Mouse (Mus musculus): ENCODE results near the gene Rpusd4.

Rpusd4 gene

DNA sequence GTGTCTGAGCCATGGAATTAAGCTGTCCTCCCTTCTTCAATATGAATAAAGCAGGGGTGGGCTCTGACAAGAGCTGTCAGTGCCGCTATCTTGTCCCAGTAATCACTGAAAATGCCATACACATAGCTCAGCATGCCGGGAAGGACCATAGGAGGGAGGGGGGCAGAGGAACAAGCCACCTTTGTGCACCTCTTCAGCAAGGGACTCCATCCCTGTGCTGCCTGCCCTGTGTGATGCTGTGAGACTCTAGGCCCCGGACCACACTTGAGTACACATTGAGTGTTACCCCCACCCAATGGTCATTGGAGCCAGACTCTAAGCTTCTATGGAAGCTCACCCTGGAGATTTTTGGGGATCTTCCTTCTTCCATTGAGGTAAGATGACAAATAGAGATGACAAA is 18.7 kb downstream of the Rpusd4 start:
- no peak for DNase-seq (ENCODE audit: low spot score in 2 of 2)

- no peak for DNase-seq (ENCODE audit: low spot score in 2 of 2)
Measured at GRCm38 (mm10) chr9:35289992-35290391, 22.3 kb downstream of the Rpusd4 start.

DNA sequence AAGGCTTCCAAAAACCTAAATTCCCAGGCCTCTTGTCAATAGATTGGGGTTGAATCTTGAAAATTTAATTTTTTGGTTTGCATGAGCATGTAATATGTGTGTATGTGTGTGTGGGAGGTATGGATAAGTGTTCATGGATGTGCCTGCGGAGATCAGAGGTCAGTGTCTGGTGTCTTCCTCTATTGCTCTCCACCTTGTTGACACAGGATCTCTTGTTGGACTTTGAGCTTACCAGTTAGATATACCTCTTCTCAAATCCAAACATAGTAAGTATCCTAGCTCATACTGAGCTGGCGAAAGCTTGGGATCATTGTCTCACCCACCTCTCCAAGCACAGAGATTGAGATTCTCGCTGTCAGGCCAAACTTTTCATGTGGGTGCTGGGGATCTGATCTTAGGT is 22.8 kb downstream of the Rpusd4 start:
- DNase-seq (ENCODE audit: low spot score in 2 of 2) = no peak

DNA sequence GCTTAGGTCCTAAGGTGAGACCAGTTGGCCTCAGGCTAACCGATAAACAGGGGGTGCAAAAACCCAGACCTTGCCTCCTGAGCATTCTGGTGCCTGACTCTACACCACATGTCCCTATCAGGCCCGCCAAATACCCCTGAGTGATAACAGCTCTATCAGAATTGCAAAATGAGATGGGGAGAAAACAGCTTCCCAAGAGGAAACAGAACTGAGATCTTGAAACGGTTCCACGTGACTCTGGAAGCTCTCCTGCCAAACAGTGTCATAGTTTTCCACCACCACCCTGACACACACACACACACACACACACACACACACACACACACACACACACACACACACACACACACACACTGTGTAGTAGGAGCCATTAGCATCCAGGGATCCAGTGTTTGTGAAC is 23.3 kb downstream of the Rpusd4 start:
- DNase-seq (ENCODE audit: low spot score in 2 of 2) = no peak

DNA sequence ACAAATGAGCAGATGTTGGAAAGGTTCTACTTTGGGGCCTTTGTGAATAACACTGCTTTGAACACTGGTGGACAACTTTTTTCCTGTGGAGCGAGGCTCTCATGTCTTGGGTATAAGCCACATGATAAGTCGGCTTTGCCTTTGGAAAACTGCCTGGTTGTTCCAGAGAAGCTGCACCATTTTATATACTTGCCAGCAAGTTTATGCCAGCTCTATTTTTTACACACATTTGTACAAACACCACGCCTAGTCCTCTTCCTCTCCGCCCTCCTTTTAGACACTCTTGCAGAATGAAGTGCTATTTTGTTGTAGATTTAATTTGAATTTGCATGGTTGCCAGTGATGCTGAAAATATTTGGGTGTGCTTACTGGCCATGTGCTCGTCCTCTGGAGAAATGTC is 25.8 kb downstream of the Rpusd4 start:
- no peak for DNase-seq (ENCODE audit: low spot score in 2 of 2)

DNA sequence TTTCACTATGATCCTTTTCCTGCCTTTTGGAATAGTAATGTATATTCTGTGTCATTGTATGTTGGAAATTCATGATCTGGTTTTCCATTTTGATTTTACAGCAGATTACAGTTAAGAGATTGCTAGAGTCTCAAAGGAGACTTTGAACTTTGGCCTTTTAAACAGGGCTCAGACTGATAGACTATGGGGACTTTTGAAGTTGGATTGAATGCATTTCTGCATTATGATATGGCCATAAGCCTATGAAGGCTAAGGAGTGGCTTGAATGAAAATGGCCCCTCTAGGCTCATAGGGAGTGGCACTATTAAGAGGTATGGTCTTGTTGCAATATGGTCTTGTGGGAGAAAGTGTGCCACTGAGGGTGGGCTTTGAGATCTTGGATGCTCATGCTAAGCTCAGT is 30.1 kb downstream of the Rpusd4 start:
- no peak for DNase-seq (ENCODE audit: low spot score in 2 of 2)

DNA sequence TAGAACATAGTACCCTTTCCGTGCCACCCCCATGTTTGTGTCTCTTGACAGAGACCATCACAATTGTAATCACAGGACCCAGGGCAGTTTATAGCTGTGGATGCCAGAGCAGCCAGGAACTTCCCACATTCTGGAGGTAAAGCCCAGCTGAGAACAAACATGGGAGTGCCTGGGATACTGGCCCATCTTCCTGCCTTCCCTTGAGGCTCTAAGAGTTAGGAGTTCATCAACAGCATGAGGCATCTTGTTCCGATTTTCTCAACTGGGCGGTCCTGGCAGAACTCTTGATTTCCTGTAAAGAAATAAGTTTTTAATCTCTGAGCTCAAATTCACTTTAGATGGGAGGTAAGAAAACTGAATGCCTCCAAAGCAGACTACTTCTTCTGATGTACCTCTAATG is 34.5 kb downstream of the Rpusd4 start:
- DNase-seq (ENCODE audit: low spot score in 2 of 2) = no peak

DNA sequence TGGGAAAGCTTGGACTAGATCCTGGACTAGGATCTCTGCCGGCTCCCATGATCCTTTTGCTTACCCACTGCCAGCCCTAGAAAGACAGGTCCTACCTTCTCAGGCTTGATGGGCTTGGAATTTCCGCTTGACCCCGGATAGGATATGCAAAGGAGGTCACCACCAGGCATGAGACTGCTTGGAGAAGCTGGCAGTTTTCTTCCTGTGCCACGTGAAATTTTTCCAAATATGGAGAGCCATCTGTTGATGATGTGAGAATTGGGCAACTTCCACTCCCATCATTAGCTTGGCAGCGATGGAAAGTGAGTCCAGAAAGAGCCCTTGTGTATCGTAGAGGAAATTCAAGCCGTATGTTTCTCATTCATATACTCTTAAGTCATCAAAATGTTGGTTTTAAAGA is 39.8 kb downstream of the Rpusd4 start:
- no peak for DNase-seq (ENCODE audit: low spot score in 2 of 2)

GRCm38 (mm10) chr9:35310377-35310776 is 42.7 kb downstream of the Rpusd4 start:
- no peak for DNase-seq (ENCODE audit: low spot score in 2 of 2)

DNA sequence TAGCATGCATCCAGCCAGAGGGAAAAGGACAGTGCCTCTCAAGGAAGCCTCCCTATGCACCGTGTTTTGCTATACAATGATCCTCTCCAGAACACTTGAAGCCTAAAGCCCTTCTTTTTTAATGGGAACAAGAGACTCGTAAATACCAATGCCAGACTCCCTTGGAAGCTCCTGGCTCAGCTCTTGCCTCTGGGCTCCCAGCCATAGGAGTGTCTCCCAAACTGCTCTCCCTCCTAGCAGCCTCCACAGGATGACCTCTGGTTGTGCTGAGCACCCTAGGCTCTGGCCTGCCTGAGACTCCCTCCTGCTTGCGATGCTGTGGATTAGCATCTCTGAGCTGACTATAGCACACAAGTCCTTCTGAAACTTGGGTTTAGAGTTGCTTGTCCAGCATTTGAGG is 44.9 kb downstream of the Rpusd4 start:
- peak; percentile 71 to 79 for DNase-seq (ENCODE audit: low spot score in 2 of 2)

- no peak for DNase-seq (ENCODE audit: low spot score in 2 of 2)
Measured at GRCm38 (mm10) chr9:35313601-35314000, 45.9 kb downstream of the Rpusd4 start.

GRCm38 (mm10) chr9:35314254-35314653 is 46.6 kb downstream of the Rpusd4 start:
- DNase-seq (ENCODE audit: low spot score in 2 of 2) = no peak

- no peak for DNase-seq (ENCODE audit: low spot score in 2 of 2)
Measured at GRCm38 (mm10) chr9:35316771-35317211, 49.1 kb downstream of the Rpusd4 start.

- DNase-seq (ENCODE audit: low spot score in 2 of 2) = no peak
Measured at GRCm38 (mm10) chr9:35317233-35317980, 49.7 kb downstream of the Rpusd4 start.

GRCm38 (mm10) chr9:35318537-35319172 is 51.0 kb downstream of the Rpusd4 start:
- no peak for DNase-seq (ENCODE audit: low spot score in 2 of 2)

- no peak for DNase-seq (ENCODE audit: low spot score in 2 of 2)
Measured at GRCm38 (mm10) chr9:35320288-35320687, 52.6 kb downstream of the Rpusd4 start.

DNA sequence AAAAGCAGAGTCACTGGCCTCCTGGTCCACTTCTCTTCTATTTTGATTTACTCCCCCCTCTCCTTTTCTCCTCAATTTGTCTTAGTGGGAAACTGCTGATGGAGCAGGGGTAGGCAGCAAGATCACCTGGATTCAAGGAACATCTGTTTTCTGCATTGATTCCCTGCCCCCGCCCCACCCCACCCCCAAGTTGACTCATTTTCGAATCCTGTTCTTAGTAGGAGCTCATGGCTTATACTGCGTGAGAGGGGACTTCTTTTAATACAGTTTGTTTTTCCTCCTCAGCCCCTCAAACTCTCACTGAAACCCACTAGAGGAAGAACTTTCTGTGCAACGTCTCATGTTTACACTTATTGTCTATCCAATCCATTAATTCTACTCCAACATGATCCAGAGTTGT is 56.3 kb downstream of the Rpusd4 start:
- no peak for DNase-seq (ENCODE audit: low spot score in 2 of 2)

DNA sequence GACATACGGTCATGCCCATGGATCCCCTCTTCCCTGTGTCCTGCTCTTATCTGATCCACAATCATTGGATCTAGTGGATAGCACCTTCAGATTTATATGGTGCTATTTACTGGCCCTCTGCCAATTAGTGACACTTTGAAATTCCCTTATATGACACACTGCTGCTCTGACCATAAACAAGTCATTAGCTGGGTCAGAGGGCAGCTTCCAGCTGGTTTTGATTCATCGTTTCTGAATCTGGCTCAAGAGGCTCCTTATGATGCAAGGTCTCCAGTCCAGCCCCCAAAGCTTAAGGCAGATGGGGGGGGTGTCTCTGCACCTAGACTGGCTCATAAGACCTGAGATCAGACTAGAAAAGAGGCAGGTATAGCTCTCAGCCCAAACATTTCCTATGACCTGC is 56.9 kb downstream of the Rpusd4 start:
- DNase-seq (ENCODE audit: low spot score in 2 of 2) = no peak

DNA sequence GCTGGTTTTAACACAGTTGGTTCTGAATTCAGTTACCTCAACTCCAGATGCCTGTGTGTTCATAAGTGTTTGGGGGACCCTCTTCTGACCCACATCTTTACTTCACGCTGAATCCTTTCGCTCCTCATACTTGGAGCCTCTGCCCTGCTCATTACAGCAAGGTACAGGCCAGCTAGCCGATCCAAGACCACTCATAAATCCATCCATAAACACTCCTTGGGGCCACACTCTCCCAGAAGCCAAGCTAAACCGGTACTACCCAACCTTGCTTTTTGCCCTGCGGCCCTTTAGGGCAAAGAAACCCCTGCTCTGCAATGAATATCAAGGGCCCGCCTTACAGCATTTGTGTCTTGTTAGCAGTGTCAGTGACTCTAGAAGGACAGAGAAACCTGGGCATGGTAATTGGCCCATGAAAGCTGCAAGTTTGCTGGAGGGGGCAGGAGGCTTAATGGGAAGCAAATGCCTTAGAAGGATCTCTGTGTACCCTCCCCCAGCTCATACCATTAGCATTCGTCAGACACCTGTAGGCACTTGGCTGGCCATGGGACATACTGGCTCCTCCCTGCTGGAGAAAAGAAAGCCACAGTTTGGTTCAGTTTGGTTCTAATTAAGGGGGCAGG is 59.1 kb downstream of the Rpusd4 start:
- no peak for DNase-seq (ENCODE audit: low spot score in 2 of 2)

Data from urinary bladder, postnatal 4 days (tissue).